Mouse (Mus musculus): ENCODE data around the gene Mxra8. TPM values are rescaled to one million over a fixed set of nuclear protein-coding genes. Genes with fewer than 3 reads are reported as not detected.

The Mxra8 gene
- 10 to 100 TPM; 27.4 to 33.7 TPM for total RNA-seq (2021)

DNA sequence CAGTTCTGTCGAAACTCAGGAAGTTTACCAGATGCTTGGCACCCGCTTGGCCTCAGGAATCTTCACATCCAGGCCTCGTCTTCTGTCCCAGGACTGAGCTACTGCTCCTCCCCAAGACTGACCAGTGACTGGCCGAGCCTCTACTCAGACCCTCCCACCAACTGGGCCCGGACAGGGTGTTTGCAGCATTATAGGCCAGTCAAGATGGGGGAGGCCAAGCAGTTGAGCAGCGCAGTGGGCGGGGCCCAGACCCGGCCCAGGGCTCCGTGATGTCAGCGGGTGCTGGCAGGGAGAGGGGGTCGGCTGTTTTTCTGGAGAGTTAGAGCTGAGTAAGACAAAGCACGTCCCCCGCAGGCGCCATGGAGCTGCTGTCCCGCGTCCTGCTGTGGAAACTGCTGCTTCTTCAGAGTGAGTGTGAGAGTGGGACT is at the start of gene Mxra8:
Mxra8 (plus strand) TSS at position 198 of the 428 bp plus-strand sequence.
- DNase-seq: peak; percentile 84 to 86
- intact Hi-C loops (cut with DNase I): loop anchor here (10.0 kb wide), 1 partner anchor 265 kb away; the partner anchor contains the start of gene 9430015G10Rik

GRCm38 (mm10) chr4:155790021-155790489 is 49.4 kb upstream of the Mxra8 start, which contains the start of gene Ankrd65:
Gene Ankrd65, plus strand, starts transcription at chr4:155790439.
- intact Hi-C loops (cut with DNase I): no loop called here
- no peak for DNase-seq

- no peak for DNase-seq
- intact Hi-C loops (cut with DNase I): no loop called here
Observed at GRCm38 (mm10) chr4:155790650-155791161, 48.8 kb upstream of the Mxra8 start.

GRCm38 (mm10) chr4:155791240-155791933 is 48.1 kb upstream of the Mxra8 start:
- DNase-seq: no peak
- intact Hi-C loops (cut with DNase I): no loop called here

- no peak for DNase-seq
- intact Hi-C loops (cut with DNase I): no loop called here
Observed at GRCm38 (mm10) chr4:155793730-155794129, 45.8 kb upstream of the Mxra8 start.

DNA sequence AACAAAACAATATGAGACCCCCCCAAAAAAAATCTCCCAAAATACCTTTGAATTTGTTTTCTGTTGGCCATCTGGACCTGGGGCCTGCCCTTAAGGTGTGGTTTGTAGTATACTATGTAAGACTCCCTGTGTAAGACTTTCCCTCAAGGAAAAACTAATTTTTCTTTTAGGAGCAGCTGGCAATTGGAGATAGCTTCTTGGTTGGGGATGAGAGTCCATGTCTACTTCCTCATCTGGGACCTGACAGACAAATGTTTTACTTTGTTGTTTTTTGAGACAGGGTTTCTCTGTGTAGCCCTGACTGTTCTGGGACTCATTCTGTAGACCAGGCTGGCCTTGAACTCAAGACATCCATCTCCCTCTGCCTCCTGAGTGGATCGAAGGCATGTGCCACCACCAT is 37.4 kb upstream of the Mxra8 start:
- intact Hi-C loops (cut with DNase I): no loop called here
- DNase-seq: no peak

DNA sequence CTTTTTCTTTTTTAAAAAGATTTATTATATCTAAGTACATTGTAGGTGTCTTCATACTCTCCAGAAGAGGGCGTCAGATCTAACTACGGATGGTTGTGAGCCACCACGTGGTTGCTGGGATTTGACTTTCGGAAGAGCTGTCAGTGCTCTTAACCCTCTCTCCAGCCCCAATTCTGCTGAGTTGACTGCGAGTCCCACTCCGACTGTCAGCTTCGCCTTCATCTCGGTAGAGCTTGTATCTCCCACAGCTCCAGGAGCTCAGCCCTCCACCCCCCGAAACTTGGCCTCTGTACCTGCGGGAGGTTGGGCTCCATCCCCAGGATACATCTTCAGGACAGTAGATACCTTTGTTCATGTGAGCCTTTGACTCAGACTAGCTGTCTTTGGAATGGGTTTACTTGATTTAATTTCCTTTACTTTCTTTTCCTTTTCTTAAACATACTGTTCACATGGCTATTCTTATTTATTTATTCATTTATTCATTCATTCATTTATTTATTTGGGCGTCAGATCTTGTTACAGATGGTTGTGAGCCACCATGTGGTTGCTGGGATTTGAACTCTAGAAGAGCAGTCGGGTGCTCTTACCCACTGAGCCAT is 36.6 kb upstream of the Mxra8 start, which contains the start of gene Mrpl20:
Mrpl20 (plus strand) TSS at position 138 of the 599 bp plus-strand sequence.
- intact Hi-C loops (cut with DNase I): no loop called here
- DNase-seq: no peak

DNA sequence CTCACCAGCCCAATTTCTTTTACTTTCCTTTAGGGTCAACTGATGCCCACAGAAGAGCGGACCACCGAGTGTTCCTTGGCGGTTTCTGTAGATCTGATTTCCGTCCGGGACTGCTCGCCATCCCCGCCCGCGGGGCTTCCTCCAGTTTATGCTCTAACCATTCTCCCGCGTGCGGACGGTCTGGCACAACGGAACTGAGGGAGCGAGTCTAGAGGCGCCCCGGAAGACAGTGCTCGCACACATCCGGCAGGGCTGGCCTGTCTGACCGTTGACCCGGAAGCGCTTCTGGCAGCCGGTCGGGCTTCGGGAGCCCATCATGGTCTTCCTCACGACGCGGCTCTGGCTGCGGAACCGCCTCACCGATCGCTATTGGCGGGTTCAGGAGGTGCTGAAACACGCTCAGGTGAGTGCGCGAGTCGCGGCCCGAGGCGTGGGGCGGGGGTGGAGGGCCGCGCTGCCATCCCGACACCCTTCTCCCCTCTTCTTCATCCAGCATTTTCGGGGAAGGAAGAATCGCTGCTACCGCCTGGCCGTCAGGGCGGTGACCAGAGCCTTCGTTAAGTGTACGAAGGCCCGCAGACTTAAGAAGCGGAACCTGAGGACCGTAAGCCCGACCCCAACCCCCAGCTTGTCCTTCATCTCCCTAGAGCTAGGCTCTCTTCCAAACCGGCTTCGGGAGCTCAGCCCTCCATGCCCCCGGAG is 36.0 kb upstream of the Mxra8 start:
- DNase-seq: peak; percentile 97
- intact Hi-C loops (cut with DNase I): no loop called here

GRCm38 (mm10) chr4:155807841-155808240 is 31.6 kb upstream of the Mxra8 start:
- intact Hi-C loops (cut with DNase I): no loop called here
- DNase-seq: no peak

DNA sequence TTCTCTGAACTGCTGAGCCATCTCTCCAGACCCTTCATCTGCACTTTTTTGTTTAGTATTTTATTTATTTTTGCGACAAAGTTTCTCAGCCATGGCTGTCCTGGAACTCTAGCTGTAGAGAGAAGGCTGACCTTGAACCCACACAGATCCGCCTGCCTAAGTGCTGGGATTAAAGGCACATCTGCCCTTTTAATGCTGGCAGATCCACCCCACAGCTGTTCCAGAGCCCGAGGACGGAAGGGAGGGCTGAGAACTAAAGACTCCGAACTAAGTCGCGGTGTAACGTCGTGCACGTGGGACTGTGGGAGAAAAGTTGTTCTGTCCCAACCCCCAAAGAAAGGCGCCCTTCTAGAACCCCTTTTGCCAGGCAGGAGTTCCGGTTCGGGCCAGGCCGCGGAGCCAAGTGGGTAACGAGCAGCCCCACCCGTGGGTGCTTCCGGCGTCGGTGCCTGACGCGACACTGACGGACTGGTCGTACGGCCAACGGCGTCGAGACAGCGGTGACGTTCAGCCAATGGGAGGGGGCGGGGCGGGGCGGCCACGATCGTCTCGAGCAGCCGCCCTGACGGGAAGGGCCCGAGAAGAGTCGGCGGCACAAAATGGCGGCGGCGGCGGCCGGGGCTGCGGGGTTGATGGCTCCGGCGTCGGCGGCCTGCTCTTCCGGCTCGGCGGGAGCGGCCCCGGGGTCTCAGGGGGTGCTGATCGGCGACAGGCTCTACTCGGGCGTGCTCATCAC is 27.4 kb upstream of the Mxra8 start, which contains the start of gene Ccnl2:
Ccnl2 (plus strand) TSS at position 561 of the 736 bp plus-strand sequence.
- intact Hi-C loops (cut with DNase I): no loop called here
- peak; percentile 90 to 92 for DNase-seq

DNA sequence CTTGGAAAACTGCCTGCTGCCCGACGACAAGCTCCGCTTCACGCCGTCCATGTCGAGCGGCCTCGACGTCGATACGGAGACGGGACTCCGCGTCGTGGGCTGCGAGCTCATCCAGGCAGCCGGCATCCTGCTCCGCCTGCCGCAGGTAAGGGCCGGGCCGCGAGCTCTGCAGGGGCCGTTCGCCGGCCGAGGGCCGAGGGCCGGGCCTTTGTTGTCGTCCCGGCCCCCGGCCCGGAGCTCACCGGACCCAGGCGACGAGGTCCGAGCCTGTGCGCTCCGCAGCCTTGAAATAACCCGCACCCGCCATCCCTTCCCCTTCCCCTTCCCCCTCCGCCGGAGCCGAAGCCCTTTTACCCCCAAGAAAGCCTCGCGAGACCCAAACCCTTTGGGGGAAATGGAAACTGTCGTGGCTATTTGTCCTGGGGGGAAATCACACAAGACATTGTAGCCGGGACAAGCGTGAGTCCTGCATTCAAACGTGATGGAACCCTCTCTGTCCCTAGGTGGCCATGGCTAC is 26.8 kb upstream of the Mxra8 start:
- no peak for DNase-seq
- intact Hi-C loops (cut with DNase I): no loop called here

GRCm38 (mm10) chr4:155817533-155817932 is 21.9 kb upstream of the Mxra8 start:
- DNase-seq: no peak
- intact Hi-C loops (cut with DNase I): no loop called here

GRCm38 (mm10) chr4:155821025-155821424 is 18.5 kb upstream of the Mxra8 start:
- intact Hi-C loops (cut with DNase I): no loop called here
- DNase-seq: no peak

DNA sequence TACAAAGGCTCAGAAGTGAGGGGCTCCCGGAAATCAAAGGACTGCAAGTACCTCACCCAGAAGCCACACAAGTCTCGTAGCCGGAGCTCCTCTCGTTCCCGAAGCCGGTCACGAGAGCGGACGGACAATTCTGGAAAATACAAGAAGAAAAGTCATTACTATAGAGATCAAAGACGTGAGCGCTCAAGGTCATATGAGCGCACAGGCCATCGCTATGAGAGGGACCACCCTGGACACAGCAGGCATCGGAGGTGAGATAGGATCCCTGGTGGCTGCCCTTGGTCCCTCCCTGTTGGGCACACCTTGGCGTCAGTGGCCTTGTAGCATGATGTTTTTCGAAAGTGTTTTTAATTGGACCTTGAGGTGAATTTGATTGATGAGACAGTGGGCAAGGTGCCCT is 16.0 kb upstream of the Mxra8 start:
- no peak for DNase-seq
- intact Hi-C loops (cut with DNase I): no loop called here

DNA sequence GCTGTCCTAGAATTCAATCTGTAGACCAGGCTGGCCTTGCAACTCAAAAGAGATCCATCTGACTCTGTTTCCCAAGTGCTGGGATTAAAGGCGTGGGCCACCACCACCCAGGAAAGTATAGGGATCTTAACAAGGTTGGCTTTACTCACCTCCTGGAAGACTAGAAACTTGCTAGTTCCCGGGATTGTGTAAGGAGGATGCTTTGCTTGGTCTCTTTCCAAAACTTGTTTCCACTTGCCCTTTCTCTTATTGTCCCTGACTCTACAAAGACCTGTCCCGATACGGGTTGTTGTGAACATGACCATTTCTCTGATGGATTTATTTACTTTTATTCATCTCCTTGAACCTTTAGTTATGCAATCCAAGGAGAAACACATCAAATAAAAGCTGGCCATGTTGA is 9.6 kb upstream of the Mxra8 start:
- DNase-seq: no peak
- intact Hi-C loops (cut with DNase I): loop anchor here (1.0 to 10.0 kb wide), 3 partner anchors 16 to 275 kb away; partner anchors contain the start of genes 9430015G10Rik, Acap3 and Pusl1

DNA sequence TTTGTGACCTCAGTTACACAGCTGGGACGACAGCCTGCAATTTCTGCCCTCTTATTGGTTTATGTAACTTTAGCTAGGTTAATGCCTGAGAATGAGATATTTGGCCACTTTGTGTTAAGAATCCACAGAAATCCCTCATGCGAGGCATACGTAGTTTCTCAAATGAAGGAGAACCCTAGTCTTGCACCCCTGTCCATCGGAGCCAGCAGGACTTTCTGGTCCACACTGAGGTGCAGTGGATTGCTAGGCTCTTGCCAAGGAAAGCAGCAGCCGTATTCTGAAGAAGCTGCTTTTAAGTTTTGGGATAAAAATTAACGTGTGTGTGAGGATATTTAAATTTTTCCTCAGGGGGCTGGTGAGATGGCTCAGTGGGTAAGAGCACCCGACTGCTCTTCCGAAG is 8.9 kb upstream of the Mxra8 start:
- intact Hi-C loops (cut with DNase I): loop anchor here (1.0 to 10.0 kb wide), 3 partner anchors 16 to 274 kb away; partner anchors contain the start of genes 9430015G10Rik, Acap3 and Pusl1
- no peak for DNase-seq

GRCm38 (mm10) chr4:155831205-155831766 is 8.2 kb upstream of the Mxra8 start, which contains the start of gene Aurkaip1:
Gene Aurkaip1, plus strand, starts transcription at chr4:155831272.
- peak; percentile 94 to 96 for DNase-seq
- intact Hi-C loops (cut with DNase I): loop anchor here (5.0 to 10.0 kb wide), 2 partner anchors 61 to 274 kb away; partner anchors contain the start of genes 9430015G10Rik, Acap3 and Pusl1

GRCm38 (mm10) chr4:155831831-155832230 is 7.6 kb upstream of the Mxra8 start:
- intact Hi-C loops (cut with DNase I): loop anchor here (1.0 to 10.0 kb wide), 4 partner anchors 15 to 273 kb away; partner anchors contain the start of genes 9430015G10Rik, Acap3, Dvl1 and Pusl1
- no peak for DNase-seq

DNA sequence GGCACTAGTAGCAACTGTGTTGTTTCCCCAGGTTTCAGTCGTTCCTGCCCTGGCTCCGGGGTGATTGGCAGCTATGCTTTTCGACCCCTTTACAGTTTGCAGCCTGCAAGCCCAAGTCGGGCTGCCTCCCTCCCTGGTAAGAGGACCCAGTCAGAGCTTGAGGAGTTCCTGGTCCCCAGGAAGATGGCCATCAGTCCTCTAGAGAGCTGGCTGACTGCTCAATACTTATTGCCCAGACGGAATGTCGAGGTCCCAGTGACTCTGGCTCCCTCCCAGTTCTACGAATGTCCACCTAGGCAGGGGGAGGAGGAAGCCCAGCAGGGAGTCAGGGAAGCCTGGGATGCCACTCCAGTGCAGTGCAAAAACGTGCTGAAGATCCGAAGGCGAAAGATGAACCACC is 7.2 kb upstream of the Mxra8 start:
- DNase-seq: no peak
- intact Hi-C loops (cut with DNase I): loop anchor here (1.0 to 10.0 kb wide), 4 partner anchors 15 to 272 kb away; partner anchors contain the start of genes 9430015G10Rik, Acap3, Dvl1 and Pusl1
